Mouse (Mus musculus) spleen, adult 2 months (tissue): Measurements from ENCODE around the gene Dnase2b. TPM values are rescaled to one million over a fixed set of nuclear protein-coding genes. Genes with fewer than 3 reads are reported as not detected.

Experiments
- DNase-seq, 2 experiments: peaks; one replicate each; pipeline versions ENCODE4 v3.0.0 to v3.0.0-alpha.2; 2012 to 2021; ENCODE audit warnings: low spot score in 2 of 2, low read depth in 1 of 2
- H3K27ac ChIP-seq: fragments of 200-500 bp; 2 replicates; pipeline ENCODE4 v1.5.1; 2012; ENCODE audit warnings: low read length, inconsistent platforms; ENCODE audit not compliant: insufficient read depth
- H3K27me3 ChIP-seq: fragments of 200-500 bp; 2 replicates; pipeline ENCODE4 v1.6.1; 2012; ENCODE audit warnings: mild to moderate bottlenecking, moderate library complexity, low read length, inconsistent platforms; ENCODE audit not compliant: control insufficient read depth, insufficient read depth
- H3K36me3 ChIP-seq: fragments of 200-500 bp; 2 replicates; pipeline ENCODE4 v1.6.1; 2012; ENCODE audit warnings: mild to moderate bottlenecking, low read length, inconsistent platforms; ENCODE audit not compliant: control insufficient read depth, insufficient read depth
- H3K4me1 ChIP-seq: fragments of 200-500 bp; 2 replicates; pipeline ENCODE4 v1.6.1; 2011; ENCODE audit warnings: inconsistent platforms; ENCODE audit not compliant: control insufficient read depth, insufficient read depth, insufficient read length
- H3K4me3 ChIP-seq: fragments of 200-500 bp; 2 replicates; pipeline ENCODE4 v1.5.1; 2011; ENCODE audit warnings: mild to moderate bottlenecking, inconsistent platforms; ENCODE audit not compliant: insufficient read depth, insufficient read length; ENCODE audit errors: extremely low read depth
- CTCF ChIP-seq: fragments of 200-500 bp; IDR thresholded peaks from 2 replicates; pipeline ENCODE4 v1.5.1; 2011; ENCODE audit warnings: mild to moderate bottlenecking, inconsistent platforms; ENCODE audit not compliant: insufficient read depth, insufficient read length, insufficient replicate concordance; ENCODE audit errors: extremely low read depth
- POLR2A ChIP-seq: fragments of 200-500 bp; IDR thresholded peaks from 2 replicates; pipeline ENCODE4 v1.6.1; 2011; ENCODE audit warnings: low read depth, low read length, inconsistent platforms
- WGBS: fragments of 180-500 bp; shearing (Covaris S2); methylation state at CpG from one replicate; pipeline ENCODE4 v1.1.7; 2018; 5-methylcytosine and 5-hydroxymethylcytosine counted together
- polyA plus RNA-seq: library from polyadenylated mRNA; depleted of rRNA; stranded (reverse); fragments of >200 nt; gene quantifications from 2 replicates; pipeline ENCODE4 v1.2.3, GENCODE M21; 2012

The Dnase2b gene
- polyA plus RNA-seq, 1 experiment, result not detected

DNA sequence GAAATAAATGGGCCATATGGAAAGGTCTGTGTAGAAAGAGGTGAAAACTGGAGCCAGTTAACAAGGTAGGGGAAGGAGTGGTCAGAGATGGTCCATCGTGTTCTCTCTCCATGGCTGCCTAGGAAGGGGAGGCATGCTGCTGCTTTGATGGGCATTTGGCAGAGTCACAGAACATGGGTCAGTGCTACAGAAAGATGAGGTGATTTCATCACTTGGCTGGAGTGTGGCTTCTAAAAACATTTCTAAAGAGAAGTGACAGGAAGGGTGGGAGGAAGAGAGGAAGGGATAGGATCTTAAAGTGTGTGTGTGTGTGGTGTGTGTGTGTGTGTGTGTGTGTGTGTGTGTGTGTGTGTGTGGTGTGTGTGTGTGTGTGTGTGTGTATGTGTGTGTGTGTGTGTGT lies 44.1 kb downstream of the Dnase2b start:
- Histone ChIP-seq H3K27me3 (no peaks in the 10 kb centered on the region), H3K4me3 (no peak overlapping the region), H3K36me3 (no peaks in the 10 kb centered on the region), H3K27ac (no peak overlapping the region), H3K4me1 (no peaks in the 10 kb centered on the region)
- 59% methylated on average over 1 of the region's 1 CpGs for WGBS
- DNase-seq, result no peak
- TF ChIP-seq POLR2A, result no peak
- no peak for TF ChIP-seq CTCF

DNA sequence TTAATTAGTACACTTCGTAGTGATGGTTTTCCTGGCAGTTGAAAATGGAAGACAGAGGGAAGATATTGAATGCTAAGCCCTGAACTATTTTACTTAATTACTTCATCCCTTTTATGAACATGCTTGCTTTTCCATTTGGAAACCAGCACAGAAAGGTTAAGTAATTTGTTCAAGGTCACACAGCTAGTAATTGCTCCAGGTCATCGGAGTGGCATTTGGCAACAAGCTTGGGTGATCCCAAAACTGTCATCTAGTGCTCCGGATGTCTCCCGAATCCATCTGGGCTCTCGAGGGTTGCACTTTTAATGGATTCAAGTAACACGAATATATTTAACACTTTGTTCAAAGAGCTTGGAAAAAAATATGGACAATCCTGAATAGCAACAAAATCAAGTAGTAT lies 44.5 kb downstream of the Dnase2b start:
- TF ChIP-seq POLR2A (no peak), CTCF (no peak)

DNA sequence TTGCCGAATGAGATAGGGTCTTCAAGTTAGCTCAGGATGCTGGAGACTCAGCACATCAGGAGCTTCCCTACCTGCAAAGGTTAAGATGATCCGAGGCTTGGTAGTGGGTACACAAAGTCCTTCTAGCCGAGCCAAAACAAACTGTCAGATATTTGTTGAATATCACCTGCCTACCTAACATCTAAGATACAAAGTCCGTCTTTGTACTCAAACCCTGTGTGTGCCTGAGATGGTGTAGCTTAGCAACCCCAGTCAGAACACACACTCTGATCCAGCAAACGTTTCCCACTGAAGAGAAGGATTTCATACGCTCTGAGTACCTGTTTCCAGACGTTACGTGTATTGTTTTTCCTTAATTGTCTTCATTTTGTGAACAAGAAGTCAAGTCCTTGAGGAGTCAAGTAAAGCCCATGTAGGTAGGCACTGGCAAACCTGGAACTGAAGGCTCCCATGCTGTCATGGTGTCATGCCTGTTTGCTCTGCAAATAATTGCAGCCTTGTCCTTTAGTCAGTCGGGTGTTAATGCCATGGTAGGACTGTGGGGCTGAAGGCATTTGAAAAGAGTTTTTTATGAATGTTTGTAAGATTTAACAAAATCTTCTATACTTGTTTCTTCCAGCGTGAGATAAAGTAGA lies 45.1 kb downstream of the Dnase2b start, which contains the start of gene Uox:
Gene Uox, plus strand, starts transcription at position 279 of the 635 bp plus-strand sequence.
- Histone ChIP-seq H3K4me3 (no peak within 1 kb of the TSS), H3K4me1 (no peaks in the 10 kb centered on the region), H3K27me3 (no peaks in the 10 kb centered on the region), H3K27ac (no peak within 1 kb of the TSS), H3K36me3 (no peaks in the 10 kb centered on the region)
- no peak for TF ChIP-seq POLR2A
- no peak for TF ChIP-seq CTCF
- no peak for DNase-seq
- 90% methylated on average over 10 of the region's 10 CpGs for WGBS

More for the DNA sequence above, 44.5 kb downstream of the Dnase2b start:
- no peak for DNase-seq
- Histone ChIP-seq H3K4me3 (no peak overlapping the region), H3K27ac (no peak overlapping the region), H3K27me3 (no peaks in the 10 kb centered on the region), H3K4me1 (no peaks in the 10 kb centered on the region), H3K36me3 (no peaks in the 10 kb centered on the region)
- WGBS, result 88% methylated on average over 6 of the region's 6 CpGs

DNA sequence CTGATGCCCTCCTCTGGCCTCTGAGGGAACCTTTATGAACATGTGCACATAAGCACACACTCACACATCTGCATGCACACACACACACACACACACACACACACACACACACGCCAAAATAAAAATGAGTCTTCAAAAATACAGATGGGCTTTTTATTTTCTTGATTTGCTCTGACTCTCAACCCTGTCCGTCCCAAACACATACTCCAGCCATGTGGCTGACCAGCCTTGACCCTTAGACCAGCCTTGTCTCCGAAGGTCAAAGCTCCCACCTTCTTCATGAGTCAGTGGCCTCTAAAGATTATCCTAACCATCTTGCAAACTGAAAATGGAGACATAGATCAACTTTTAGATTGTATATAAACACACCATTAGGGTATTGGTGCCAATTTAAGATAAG lies 45.8 kb downstream of the Dnase2b start:
- 91% methylated on average over 3 of the region's 3 CpGs for WGBS
- H3K27me3 ChIP-seq, result no peaks in the 10 kb centered on the region

DNA sequence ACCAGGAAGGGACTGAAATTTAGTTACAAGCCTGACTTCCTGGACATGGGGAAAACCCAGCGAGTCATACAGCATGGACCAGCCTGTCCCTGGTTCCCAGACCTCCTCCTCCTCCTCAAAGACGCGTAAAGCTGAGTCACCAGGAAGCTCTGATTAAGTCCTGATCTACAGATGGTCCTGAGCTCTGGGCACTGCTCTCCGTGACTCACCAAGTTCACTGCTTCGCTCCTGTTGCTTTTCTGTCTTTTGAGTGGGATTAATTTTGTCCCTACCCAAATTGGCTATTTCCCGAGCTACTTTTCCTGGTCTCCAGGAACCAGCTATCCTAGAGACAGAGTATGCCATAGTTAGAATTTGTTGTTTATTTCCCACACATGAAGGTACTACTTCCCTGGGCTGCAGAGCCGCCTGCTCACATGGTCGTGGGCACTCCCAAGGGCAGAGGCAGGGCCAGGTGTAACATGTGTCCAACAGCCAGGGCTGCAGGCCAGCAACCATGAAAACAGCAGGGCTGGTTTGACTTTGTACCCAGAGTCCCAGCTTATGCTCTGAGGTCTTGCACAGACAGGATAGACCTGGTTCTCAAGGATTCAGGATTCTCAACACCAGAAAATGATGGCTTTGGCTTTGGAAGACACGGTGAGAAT lies 47.4 kb downstream of the Dnase2b start:
- TF ChIP-seq CTCF (no peak), POLR2A (no peak)
- no peak overlapping the region for H3K4me3 ChIP-seq
- no peaks in the 10 kb centered on the region for H3K4me1 ChIP-seq
- no peak overlapping the region for H3K27ac ChIP-seq
- 62% methylated on average over 9 of the region's 9 CpGs for WGBS
- no peaks in the 10 kb centered on the region for H3K36me3 ChIP-seq
- H3K27me3 ChIP-seq, result no peaks in the 10 kb centered on the region
- no peak for DNase-seq

More for the DNA sequence above, 45.8 kb downstream of the Dnase2b start:
- TF ChIP-seq CTCF, result no peak
- TF ChIP-seq POLR2A, result no peak
- Histone ChIP-seq H3K4me3 (no peak overlapping the region), H3K36me3 (no peaks in the 10 kb centered on the region), H3K27ac (no peak overlapping the region), H3K4me1 (no peaks in the 10 kb centered on the region)
- DNase-seq, result no peak

DNA sequence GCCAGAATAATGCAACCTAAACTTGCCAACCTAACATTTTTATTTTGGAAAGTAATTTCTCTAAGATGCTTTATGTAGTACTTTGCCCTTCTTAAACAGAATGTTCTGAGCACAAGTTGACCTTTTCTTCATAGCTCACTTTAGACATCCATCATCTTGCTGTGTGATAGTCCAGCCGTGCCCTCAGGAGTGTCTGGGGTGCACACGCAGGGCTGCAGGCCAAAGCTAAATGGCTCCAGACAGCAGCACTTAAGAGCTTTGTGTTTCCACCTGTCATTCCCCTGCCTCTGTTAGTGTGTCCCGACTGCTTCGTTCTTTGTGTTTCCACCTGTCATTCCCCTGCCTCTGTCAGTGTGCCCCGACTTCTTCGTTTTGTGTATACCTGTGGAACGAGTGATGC lies 48.0 kb downstream of the Dnase2b start:
- DNase-seq, result no peak

DNA sequence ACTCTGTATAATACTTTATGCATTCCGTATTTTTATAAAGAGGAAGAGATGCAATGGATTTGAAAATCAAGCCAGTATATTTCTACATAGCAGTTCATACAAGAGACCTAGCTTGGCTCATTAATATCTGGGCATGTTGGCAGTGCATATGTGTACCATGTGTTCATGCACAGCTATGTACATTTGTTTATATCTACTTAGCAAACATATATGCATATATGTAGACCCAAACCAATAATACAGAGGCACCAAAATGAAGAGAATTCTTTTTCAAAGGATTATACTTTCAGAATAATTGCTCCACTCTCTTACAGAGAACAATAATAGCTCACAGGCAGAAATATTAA lies 50.4 kb downstream of the Dnase2b start:
- WGBS, result 90% methylated on average over 1 of the region's 1 CpGs
- no peaks in the 10 kb centered on the region for H3K27me3 ChIP-seq
- no peak for DNase-seq
- H3K36me3 ChIP-seq, result no peaks in the 10 kb centered on the region
- TF ChIP-seq CTCF (no peak), POLR2A (no peak)
- no peak overlapping the region for H3K4me3 ChIP-seq
- no peak overlapping the region for H3K27ac ChIP-seq
- no peaks in the 10 kb centered on the region for H3K4me1 ChIP-seq

More for the DNA sequence above, 48.0 kb downstream of the Dnase2b start:
- H3K4me3 ChIP-seq, result no peak overlapping the region
- no peaks in the 10 kb centered on the region for H3K36me3 ChIP-seq
- WGBS, result 81% methylated on average over 7 of the region's 7 CpGs
- H3K27ac ChIP-seq, result no peak overlapping the region
- H3K4me1 ChIP-seq, result no peaks in the 10 kb centered on the region
- TF ChIP-seq POLR2A (no peak), CTCF (no peak)
- H3K27me3 ChIP-seq, result no peaks in the 10 kb centered on the region
